Mouse (Mus musculus): ENCODE results near the gene Cadm1.

- TF ChIP-seq CTCF (IDR thresholded peaks at IDR 0.05; ENCODE audit: low read depth) (no peak), EP300 (IDR thresholded peaks at IDR 0.05; ENCODE audit: low read depth) (no peak)
These were observed 173.3 kb downstream of the Cadm1 start for GRCm38 (mm10) chr9:47703026-47703876.
